Mouse (Mus musculus): ENCODE results near the gene Gm49369.
"Not testable (repeated sequence)": the region's sequence is repeated elsewhere in the genome, so short reads cannot be mapped to it uniquely, and the experiment has no call there.

Gm49369 gene

GRCm38 (mm10) chr7:142382567-142382966 lies at the start of gene Gm49369:
TSS of gene Gm49369 (minus strand) at chr7:142382667.
- in situ Hi-C loops (cut with MboI, MseI), result no loop called here

- in situ Hi-C loops (cut with MboI, MseI), result loop anchor here (5.0 kb wide), 1 partner anchor 94 kb away; no protein-coding TSS in a partner anchor
Measured at GRCm38 (mm10) chr7:142431106-142431505, 48.6 kb upstream of the Gm49369 start.

- in situ Hi-C loops (cut with MboI, MseI), result loop anchor here (5.0 kb wide), 1 partner anchor 93 kb away; no protein-coding TSS in a partner anchor
Measured at GRCm38 (mm10) chr7:142430160-142430678, 47.8 kb upstream of the Gm49369 start.

GRCm38 (mm10) chr7:142428213-142428612 lies 45.7 kb upstream of the Gm49369 start:
- in situ Hi-C loops (cut with MboI, MseI), result no loop called here

GRCm38 (mm10) chr7:142425641-142426213 lies 43.3 kb upstream of the Gm49369 start:
- in situ Hi-C loops (cut with MboI, MseI), result no loop called here

GRCm38 (mm10) chr7:142421826-142422225 lies 39.4 kb upstream of the Gm49369 start:
- in situ Hi-C loops (cut with MboI, MseI), result no loop called here

- in situ Hi-C loops (cut with MboI, MseI), result no loop called here
Measured at GRCm38 (mm10) chr7:142419887-142420286, 37.4 kb upstream of the Gm49369 start.

- in situ Hi-C loops (cut with MboI, MseI), result no loop called here
Measured at GRCm38 (mm10) chr7:142418679-142419078, 36.2 kb upstream of the Gm49369 start.

- in situ Hi-C loops (cut with MboI, MseI), result no loop called here
Measured at GRCm38 (mm10) chr7:142418027-142418426, 35.6 kb upstream of the Gm49369 start.

- in situ Hi-C loops (cut with MboI, MseI), result no loop called here
Measured at GRCm38 (mm10) chr7:142416225-142416624, 33.8 kb upstream of the Gm49369 start.

GRCm38 (mm10) chr7:142415314-142415713 lies 32.8 kb upstream of the Gm49369 start:
- in situ Hi-C loops (cut with MboI, MseI), result no loop called here

GRCm38 (mm10) chr7:142413285-142413684 lies 30.8 kb upstream of the Gm49369 start:
- in situ Hi-C loops (cut with MboI, MseI), result no loop called here

GRCm38 (mm10) chr7:142409603-142410002 lies 27.1 kb upstream of the Gm49369 start:
- in situ Hi-C loops (cut with MboI, MseI), result no loop called here

- in situ Hi-C loops (cut with MboI, MseI), result no loop called here
Measured at GRCm38 (mm10) chr7:142408686-142409085, 26.2 kb upstream of the Gm49369 start.

GRCm38 (mm10) chr7:142407935-142408334 lies 25.5 kb upstream of the Gm49369 start:
- in situ Hi-C loops (cut with MboI, MseI), result no loop called here

GRCm38 (mm10) chr7:142405134-142405533 lies 22.7 kb upstream of the Gm49369 start:
- in situ Hi-C loops (cut with MboI, MseI), result not testable (repeated sequence)

- in situ Hi-C loops (cut with MboI, MseI), result no loop called here
Measured at GRCm38 (mm10) chr7:142403591-142403990, 21.1 kb upstream of the Gm49369 start.

- in situ Hi-C loops (cut with MboI, MseI), result no loop called here
Measured at GRCm38 (mm10) chr7:142400750-142401142, 18.3 kb upstream of the Gm49369 start.

- in situ Hi-C loops (cut with MboI, MseI), result no loop called here
Measured at GRCm38 (mm10) chr7:142400112-142400749, 17.8 kb upstream of the Gm49369 start.

- in situ Hi-C loops (cut with MboI, MseI), result no loop called here
Measured at GRCm38 (mm10) chr7:142399250-142399649, 16.8 kb upstream of the Gm49369 start.

- in situ Hi-C loops (cut with MboI, MseI), result no loop called here
Measured at GRCm38 (mm10) chr7:142398052-142398451, 15.6 kb upstream of the Gm49369 start.

- in situ Hi-C loops (cut with MboI, MseI), result no loop called here
Measured at GRCm38 (mm10) chr7:142396611-142397010, 14.1 kb upstream of the Gm49369 start.

- in situ Hi-C loops (cut with MboI, MseI), result no loop called here
Measured at GRCm38 (mm10) chr7:142395472-142395871, 13.0 kb upstream of the Gm49369 start.
